Mouse (Mus musculus) c-Kit-negative CD71-positive TER-119-positive erythroid progenitor cells, embryonic 14.5 days (primary cell): ENCODE data around the gene Wif1.

Experiments used
- DNase-seq: peaks from one replicate; pipeline ENCODE4 v3.0.0-alpha.2; 2013; ENCODE audit warnings: low read depth, low spot score

Wif1 gene

DNA sequence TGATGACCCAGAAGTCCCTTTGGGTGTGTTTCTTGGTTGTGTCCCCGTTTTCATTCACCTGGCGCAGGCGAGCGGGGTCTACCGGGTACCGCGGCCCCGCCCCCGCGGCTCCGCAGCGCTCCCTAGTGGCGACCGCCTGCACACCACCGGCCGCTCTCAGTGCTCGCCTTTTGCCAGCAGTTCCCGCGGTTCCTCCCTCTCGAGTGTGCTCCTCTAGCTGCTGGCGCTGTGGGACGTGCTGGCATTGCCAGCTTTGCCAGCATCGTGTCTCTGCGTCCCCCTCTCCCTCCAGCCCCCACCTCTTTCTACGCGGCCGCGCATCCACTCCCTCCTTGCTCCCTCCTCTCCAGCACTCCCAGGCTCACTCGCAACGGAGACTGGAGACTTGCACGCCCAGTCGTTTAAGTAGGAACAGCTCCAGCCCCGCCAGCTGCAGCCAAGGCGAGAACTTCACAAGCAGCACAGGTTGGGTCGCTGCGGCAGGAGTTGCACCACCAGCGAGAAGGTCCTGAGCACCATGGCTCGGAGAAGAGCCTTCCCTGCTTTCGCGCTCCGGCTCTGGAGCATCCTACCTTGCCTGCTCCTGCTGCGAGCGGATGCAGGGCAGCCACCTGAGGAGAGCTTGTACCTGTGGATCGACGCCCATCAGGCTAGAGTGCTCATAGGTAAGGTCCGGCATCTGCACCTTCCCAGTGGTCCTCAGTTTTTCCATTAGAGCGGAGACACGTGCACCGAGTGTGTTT, at the start of gene Wif1:
TSS of gene Wif1 (plus strand) at position 135 of the 743 bp plus-strand sequence.
- DNase-seq: no peak

DNA sequence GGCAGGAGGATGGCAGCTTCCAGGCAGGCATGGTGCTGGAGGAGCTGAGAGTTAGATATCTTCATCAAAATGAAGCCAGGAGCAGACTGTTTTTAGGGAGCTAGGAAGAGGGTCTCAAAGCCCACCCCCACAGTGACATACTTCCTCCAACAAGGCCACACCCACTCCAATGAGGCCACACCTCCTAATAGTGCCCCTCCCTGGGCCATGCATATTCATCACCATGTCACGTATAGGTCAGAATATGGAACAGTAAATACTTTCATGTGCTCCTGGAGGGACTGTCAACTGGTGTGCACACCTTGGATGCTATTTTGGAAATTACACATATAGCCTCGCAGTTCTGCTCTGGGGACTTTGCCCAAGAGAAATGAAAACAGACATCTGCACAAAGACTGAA, 31.6 kb upstream of the Wif1 start:
- DNase-seq: no peak

DNA sequence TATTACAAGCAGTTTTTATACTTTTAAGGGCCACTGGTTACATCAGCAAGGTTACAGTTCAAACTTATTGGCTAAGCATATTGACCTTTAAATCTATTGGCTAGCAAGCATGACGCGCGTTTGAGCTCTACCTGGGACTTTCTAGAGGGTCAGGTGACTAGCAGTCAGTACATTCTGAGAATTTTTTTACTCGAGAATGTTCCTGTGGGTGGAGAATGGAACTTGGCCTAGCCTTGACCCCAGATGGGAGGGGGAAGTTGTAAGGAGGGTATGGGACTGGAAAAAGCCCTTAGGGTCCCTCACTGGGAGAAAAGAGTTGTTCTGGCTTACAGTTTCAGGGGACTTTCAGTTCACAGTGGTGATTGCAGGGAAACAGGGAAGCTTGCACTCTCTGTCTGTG, 22.3 kb upstream of the Wif1 start:
- no peak for DNase-seq

DNA sequence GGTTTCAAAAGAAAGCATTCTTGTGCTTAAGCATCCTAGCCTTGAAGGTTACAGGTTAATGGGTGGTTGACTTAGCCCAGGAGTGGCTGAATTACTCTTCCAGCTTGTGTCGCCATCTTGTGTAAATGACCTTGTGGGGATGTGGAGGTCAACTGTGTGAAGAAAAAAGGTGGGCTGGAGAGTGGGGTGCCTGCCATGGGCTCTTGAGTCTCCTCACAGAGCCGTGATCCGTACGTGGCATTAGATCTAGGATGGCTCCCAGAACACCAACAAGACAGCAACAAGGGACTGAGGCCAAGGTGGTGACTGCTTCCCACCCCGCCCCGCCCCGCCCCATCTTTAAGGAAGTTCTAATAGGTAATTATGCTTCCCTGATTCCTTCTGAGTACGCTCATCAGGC, 17.5 kb upstream of the Wif1 start:
- no peak for DNase-seq

DNA sequence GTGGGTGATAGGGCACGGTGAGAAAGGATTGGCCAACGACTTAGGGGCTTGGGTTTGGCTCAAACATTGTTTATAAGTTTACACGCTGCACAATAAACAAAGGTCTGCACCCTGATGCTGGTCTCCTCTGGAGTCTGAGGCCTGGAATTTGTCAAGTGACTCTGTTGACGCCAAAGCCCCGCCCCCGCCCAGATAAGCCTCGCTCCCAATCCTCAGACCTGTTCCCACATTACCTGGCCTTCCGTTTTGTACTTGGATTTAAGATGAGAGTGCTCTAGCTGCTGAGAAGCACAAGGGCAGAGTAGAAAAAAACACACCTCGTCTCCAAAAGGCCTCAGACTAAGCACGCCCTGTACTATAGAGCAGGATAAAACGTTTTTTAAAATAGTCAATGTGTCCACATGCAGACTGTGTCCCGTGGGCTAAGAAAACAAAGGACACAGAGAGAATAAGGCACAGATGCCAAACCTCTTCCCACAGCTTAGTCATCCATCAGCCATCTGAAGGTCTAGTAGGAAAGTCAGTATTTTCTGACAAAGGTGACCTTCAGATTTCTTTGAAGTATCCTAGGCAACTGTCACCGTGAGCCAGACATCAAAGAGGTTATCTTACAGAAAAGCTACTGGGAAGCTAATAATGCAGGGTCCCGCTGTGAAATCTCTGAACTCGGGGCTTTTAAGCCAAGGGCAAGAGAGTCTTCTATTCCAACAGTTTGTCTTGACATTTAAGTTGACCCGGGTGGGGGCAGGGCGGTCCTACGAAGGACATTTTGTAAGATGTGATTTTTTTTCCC, 16.9 kb upstream of the Wif1 start:
- no peak for DNase-seq

DNA sequence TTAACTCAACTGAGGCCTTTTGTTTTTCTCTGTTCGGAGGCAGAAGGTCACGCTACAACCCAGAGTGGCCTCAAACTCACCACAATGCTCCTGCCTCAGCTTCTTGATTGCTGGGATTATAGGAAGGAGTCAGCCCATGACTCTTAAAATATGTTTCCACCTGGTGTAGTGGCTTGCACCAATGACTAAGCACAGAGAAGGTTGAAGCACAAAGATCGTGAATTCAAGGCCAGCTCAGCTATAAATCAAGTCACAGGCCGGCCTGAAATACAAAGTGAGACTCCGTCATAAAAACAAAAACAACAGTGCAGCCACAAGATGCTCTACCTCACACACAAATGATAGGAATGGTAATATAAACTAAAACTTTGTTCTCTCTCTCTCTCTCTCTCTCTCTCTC, 10.8 kb upstream of the Wif1 start:
- no peak for DNase-seq

DNA sequence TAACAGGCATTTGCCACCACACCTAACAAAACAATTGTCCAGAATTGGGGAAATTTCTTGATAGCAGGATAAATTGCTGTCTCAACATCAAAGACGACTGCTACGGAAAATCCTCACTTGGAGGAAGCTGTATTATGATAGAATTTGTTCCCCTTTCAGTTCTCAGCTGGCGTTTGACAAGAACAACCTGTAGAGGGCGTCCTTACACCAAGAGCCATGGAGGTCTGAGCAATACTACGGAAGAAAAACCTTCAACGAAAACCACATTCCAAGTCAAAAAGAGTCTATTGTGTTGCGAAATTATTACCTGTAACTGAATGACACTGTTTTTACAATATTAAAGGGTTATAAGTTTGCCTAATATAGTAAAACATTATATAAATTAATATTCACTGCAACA, 2.0 kb upstream of the Wif1 start:
- no peak for DNase-seq

DNA sequence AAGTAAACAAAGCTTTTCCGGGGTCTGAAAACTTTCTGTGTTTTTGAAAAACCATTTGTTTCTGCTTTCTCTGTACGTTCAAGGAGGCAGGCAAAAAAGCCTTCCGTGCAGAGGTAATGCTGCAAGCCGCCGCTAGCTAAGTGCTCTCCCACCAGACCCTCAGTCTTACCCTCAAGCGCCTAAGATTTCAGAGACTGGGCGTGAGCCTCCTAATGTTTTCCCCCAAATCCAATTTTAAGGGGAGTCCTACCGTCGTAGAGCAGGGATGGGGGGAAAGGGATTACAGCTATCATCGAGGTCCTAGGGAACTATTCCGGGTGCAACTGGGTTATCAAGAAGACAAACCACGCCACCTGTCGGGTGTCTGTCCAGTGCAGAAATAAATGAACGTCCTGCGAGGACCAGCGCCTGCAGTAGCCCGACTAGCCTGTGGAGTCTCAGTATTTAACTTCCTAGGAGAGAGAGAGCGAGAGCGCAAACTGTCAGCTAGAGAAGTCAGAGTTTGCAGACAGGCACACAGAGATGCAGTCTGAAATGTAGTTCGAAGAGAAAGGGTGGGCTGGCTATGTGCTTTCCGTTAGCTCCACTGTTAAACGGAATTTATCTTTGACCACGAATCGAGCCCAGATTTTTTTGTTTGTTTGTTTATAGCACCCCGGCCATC, 500 bp upstream of the Wif1 start:
- no peak for DNase-seq

DNA sequence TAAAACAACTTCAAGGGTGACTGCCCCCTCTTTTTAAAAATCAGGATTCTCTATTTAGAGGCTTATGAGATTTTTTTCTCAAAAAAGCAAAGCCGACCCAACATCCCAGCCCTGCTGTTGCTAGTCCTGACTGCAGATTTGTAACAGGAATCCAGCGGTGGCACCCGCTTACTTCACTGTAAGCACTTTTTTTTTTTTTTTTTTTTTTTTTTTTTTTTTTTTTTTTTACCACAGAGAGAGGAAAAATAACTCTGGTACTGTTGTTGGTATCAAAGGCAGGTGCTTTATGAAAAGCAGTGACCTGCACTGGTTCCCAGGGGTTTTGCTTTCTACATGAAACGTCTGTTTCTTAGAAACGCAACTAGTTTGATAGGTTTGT, 798 bp downstream of the Wif1 start:
- DNase-seq: no peak

DNA sequence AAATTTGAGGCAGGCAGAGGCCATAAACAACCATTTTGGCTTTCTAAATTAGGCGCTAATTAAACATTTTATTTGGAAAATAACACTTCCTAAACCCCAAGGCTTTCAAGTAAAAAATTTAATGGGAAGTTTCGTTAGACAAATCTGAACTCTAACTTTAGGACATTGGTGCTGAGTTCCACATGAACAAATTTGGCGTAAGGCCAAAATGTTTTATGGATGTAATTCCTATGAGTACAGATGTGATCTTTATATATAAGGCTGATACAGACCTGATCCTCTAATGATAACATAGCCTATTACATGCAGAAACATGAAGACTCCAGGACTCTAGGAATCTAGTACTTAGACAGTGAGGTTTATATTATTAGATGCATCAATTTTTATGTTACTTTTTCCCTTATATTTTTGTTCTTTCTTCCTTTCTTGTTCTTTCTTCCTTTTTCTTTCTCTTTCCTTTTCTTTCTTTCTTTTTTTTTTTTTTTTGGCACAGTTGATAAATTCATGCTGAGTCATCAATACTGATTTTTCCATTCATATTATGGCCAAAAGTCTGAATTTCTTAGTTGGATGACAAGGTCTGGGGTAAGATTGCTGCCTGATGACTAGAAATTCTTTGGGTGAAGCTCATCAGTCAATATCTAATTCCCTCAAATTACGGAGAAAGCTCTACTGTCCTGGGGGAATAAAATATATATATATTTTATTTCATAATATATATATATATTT, 5.0 kb downstream of the Wif1 start:
- DNase-seq: no peak

DNA sequence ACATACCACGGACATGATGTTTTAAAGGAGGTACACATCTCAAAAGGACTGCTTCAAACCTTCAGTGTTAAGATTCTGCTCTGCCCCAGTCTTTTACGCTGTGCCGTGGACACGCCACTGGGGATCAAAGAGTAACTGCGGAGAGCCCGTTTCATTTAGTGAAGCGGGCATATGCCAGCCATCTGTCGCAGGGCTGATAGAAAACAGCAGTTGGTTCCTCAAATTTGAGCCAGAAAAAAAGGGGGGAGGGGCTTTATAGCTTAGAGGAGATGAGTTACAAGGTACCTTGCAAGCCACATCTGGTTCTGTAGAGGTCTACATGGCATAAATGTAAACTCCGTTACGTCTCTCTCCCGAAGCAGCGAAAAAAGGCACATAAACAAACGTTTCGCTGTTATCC, 7.2 kb downstream of the Wif1 start:
- no peak for DNase-seq

DNA sequence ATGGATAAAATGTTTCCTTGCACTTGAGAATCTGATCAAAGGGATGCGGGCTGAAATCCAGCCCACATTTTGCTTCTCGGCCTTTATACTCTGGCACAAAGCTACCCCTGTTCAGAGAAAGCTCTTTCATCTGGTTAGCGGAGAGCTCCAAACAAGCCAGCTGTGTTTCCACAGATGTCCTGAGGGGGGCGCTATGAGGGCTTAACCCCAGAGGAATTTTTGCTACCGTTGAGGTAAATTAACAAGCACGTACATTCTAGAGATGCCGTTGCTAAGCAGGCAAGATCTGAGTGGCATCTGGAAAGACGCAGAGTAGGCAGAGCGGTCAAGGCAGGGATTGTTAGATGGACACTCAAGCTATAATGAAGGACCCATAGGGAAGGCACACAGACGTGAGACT, 13.7 kb downstream of the Wif1 start:
- DNase-seq: no peak

DNA sequence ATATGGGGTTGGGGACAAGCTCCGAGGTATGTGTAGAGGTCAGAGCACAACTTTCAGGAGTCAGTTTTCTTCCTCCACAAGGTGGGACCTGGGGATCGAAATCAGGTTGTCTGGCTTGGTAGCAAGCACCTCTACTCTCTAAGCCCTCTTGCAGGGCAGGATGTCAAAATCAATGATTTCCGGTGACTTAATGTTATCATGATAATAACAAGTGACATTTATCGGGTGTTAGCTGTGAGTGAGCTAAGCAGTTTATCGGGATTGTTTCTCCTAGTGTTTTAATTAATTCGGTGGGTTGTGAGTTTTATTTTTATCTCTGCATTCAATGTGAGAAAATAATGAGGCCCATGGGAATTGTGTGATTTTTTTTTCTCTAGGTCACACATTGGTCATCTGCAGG, 18.3 kb downstream of the Wif1 start:
- no peak for DNase-seq

DNA sequence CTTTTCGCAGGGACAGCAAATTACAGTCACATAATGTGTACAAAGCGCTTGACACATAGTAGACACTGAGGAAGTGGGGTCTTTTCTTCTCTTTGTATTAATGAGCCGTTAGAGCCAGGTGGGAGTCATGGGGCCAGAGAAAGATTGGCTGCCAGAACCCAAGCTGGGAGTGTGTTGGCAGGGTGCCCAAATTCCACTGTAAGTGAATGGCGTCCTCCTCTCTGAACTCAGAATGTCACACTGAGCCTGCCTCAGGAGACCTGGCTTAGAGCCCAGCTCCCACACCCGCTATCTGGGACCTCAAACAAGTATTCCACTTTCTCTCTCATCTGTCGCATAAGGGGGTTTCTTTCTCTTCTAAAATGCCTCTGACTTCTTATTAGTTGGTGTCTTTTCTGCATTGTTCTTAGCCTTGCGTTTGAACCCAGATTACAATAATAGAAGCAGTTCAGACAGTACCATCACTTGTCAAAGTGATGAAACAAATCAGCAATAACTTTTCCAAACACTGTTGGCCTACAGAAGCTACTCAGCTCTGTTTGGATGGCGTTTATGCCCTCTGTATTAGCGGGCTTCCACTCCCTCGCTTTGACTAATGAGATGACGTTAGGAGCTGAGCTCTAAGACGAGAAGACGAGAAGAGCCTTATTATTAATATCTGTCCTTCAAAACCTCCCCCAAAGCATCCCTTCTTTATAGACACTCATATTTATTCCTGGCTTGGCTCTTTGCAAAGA, 21.9 kb downstream of the Wif1 start:
- no peak for DNase-seq

DNA sequence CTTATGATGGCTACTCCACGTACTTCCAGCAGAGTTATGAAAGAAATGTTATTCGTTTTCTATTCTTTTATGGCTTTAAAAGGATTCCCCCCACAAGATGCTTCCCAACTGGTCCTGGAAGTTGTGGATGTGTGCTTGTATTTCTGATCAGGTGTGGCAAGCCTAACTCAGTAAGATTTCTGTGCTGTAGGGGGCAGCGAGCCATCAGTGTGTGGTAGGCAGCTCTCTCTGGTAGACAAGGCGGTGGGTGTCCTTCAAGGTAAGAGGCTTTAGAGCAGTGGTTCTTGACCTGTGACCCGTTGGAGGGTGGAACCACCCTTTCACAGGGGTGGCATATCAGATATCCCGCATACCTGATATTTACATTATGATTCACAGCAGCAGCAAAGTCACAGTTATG, 23.1 kb downstream of the Wif1 start:
- no peak for DNase-seq

DNA sequence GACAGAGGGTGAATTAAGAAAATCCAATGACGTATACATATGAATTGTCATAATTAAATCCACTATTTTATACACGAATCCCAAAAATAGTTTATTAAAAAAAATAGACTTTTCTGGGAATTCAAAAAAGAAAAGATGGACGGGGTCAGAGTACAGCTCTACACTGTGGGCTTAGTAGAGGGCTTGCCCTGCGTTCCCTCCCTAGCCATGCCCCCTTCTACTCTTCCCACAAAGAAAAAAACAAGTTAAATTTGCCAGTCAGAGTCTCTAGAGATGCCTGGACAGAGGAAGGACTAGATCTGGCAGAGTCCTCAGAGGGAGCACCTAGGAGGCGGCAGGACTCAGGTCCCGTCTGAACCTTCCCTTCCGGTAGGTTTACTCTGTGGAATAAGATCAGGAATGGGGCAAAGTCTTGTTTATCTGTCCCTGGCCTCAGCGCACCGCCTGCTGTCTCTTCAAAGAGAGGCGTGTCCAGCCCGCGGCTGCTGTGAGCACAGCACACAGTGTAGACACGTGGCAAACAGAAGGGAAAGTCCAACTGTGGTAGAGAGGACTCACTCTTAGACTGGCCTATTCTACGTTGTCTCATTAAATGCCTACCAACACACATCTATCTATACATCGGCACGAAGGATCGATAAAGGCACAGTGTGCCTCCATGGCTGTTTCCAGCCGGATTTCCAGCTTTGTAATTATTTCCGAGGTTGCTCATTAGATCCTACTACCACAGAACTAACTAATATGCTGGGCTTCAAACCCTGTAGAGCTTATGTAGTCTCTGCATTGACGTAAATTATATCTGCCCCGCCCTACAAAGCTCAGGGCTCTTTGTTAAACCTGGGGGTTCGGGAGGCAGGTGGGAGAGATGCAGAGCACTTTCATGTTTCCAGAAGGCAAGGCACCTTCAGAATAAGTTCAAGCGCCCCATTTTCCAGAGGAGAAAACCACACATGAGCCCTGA, 25.6 kb downstream of the Wif1 start:
- no peak for DNase-seq

DNA sequence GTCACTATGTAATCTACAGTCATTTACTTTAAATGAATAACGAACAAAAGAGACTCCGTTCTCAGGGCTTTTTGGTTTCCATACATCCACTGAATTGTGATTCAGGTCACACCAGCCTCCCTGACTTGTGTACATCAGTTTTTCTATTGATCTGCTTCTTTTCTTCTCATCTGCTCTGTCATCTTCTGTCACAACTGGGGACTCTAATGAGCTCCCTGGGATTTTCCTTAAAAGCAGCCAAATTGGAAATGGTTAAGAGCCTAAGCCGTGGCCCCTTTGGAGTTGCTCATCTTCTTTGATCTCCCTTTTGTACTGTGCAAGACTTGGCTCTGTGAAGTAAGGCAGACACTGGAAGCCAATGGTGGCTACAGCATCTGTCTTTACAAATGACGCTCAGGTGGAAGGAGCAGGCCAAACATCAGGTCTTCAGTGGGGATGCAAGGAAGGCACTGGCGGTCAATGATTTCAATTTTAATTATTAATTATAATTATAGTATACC, 27.6 kb downstream of the Wif1 start:
- no peak for DNase-seq

DNA sequence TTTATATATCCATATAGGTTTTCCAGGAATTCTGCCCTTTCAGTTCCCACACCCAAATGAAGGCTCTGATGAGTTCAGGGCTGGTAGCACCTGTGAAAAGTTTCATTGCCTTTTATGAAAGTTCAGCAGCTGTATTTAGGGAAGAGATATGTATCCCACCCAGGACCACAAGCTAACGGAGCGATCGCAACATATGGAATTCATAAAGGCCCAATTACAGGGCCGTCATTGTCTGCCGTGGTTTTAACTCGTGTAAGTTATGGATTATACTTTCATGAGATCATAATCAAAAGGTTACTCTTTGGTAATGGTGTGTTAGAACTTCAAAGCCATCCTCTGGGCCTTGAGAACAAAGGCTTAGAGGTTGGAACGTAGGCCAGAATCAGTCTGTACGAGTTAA, 28.9 kb downstream of the Wif1 start:
- no peak for DNase-seq

DNA sequence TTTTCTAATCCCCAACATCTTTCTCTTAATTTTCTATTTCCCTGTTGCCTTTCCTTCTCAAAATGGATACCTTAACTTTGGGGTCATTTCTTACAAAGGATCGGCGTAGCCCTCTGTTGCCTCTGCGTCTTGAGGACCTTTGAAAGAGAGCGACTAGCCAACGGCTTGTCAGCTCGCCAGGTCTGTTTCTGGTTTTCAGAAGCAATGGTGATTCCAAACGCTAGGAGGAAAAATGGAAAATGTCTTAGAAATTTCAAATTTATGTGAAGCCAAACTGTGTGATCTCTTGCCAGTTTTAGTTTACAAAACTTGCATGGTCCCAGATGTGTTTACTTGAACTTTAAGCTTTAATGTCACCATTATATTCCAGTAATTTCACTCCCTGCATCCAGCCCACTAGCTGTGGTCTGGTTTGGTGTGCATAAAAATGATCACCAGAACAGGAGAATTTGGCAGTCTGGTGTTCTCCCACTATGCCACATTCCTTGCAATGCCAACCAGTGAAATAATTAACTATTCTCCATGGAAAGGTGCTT, 33.7 kb downstream of the Wif1 start:
- DNase-seq: no peak

DNA sequence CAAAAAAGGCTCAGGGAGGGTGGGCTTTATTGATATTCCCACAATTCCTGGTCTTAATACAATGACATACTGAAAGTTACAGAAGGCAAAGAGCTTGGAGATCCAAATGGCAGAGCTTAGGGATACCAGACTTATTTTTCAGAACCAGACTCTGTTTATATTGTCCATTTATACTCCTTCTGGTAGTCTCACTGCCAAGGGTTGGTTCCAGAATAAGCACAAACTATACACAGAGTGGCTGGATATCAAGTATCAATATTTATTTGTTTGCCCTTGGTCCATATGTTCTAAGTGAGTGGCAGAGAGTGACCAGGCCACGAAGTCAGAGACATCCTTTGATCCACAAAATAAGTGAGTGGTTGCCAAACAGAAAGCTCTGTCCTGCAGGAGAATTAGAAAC, 34.2 kb downstream of the Wif1 start:
- no peak for DNase-seq
